Mouse (Mus musculus) lung, adult 2 months (tissue): Measurements from ENCODE around the gene Tcea3.

Experiments
- CTCF ChIP-seq: fragments of 200-500 bp; IDR thresholded peaks from 2 replicates; pipeline ENCODE4 v1.5.1; 2011; ENCODE audit warnings: mild to moderate bottlenecking, low read length, control low read depth; ENCODE audit not compliant: insufficient read depth
- POLR2A ChIP-seq: fragments of 200-500 bp; IDR thresholded peaks from 2 replicates; pipeline ENCODE4 v1.6.1; 2011; ENCODE audit warnings: low read depth, mild to moderate bottlenecking, control low read depth, low read length, borderline replicate concordance; ENCODE audit errors: extremely low read depth

- no peak for TF ChIP-seq POLR2A
- TF ChIP-seq CTCF, result no peak
Measured at GRCm38 (mm10) chr4:136198846-136199245, 48.7 kb upstream of the Tcea3 start.
